Mouse (Mus musculus) bone marrow, adult 2 months (tissue): ENCODE measurements around the gene Inca1. TPM values are rescaled to one million over a fixed set of nuclear protein-coding genes. Genes with fewer than 3 reads are reported as not detected.
A peak's percentile ranks its signal among the peaks of the same experiment; 100 is the strongest.

ENCODE experiments used
- H3K27ac ChIP-seq: fragments of 200-500 bp; 2 replicates; pipeline ENCODE4 v1.5.1; 2012; ENCODE audit warnings: low read depth, mild to moderate bottlenecking, control low read depth, inconsistent platforms, low read length; ENCODE audit not compliant: control insufficient read depth, poor library complexity, insufficient read depth
- H3K4me1 ChIP-seq: fragments of 200-500 bp; 2 replicates; pipeline ENCODE4 v1.6.1; 2011; ENCODE audit warnings: low read length; ENCODE audit not compliant: control insufficient read depth, insufficient read depth
- H3K4me3 ChIP-seq: fragments of 200-500 bp; replicated peaks from 2 replicates; pipeline ENCODE3; 2011; ENCODE audit warnings: mild to moderate bottlenecking, low read depth, low read length, control low read depth; ENCODE audit not compliant: control insufficient read depth
- CTCF ChIP-seq: fragments of 200-500 bp; IDR thresholded peaks from 2 replicates; pipeline ENCODE4 v1.5.1; 2011; ENCODE audit warnings: low read length, control low read depth; ENCODE audit not compliant: control insufficient read depth, insufficient read depth
- POLR2A ChIP-seq: fragments of 200-500 bp; IDR thresholded peaks from 2 replicates; pipeline ENCODE4 v1.6.1; 2011; ENCODE audit warnings: low read depth, mild to moderate bottlenecking, control low read depth, low read length, borderline replicate concordance; ENCODE audit not compliant: control insufficient read depth
- WGBS: fragments of 180-500 bp; shearing (Covaris S2); methylation state at CpG from one replicate; pipeline ENCODE4 v1.1.7; 2018; 5-methylcytosine and 5-hydroxymethylcytosine counted together
- polyA plus RNA-seq: library from polyadenylated mRNA; stranded (reverse); fragments of >200 nt; gene quantifications from 2 replicates; pipeline ENCODE4 v1.2.4, GENCODE M21; 2011; ENCODE audit warnings: low replicate concordance; ENCODE audit not compliant: missing spikeins, insufficient read depth, insufficient read length

The Inca1 gene
- polyA plus RNA-seq, 1 experiment = not detected

- WGBS = 29% methylated on average over 12 of the region's 12 CpGs
- Histone ChIP-seq H3K4me3 (peak overlapping the region; percentile 22), H3K4me1 (peaks cover 8% of the 10 kb centered on the region; the same call in 1 of the 2 replicates), H3K27ac (peak overlapping the region; percentile 74)
- TF ChIP-seq CTCF (no peak), POLR2A (peak; percentile 32; the same call in 1 of the 2 replicates)
These were observed 49.4 kb downstream of the Inca1 start for GRCm38 (mm10) chr11:70650322-70651175.

- 73% methylated on average over 8 of the region's 8 CpGs for WGBS
- H3K4me3 ChIP-seq = peak overlapping the region; percentile 38
- TF ChIP-seq CTCF (no peak), POLR2A (no peak)
- peaks cover 8% of the 10 kb centered on the region; the same call in 1 of the 2 replicates for H3K4me1 ChIP-seq
- H3K27ac ChIP-seq = peak overlapping the region; percentile 46; the same call in 1 of the 2 replicates
These were observed 50.7 kb downstream of the Inca1 start for GRCm38 (mm10) chr11:70649185-70649734.

GRCm38 (mm10) chr11:70648512-70648911, 51.4 kb downstream of the Inca1 start:
- H3K4me3 ChIP-seq = peak overlapping the region; percentile 82

GRCm38 (mm10) chr11:70647716-70648420, 52.1 kb downstream of the Inca1 start:
- H3K27ac ChIP-seq = peak overlapping the region; percentile 89
- peaks cover 8% of the 10 kb centered on the region; the same call in 1 of the 2 replicates for H3K4me1 ChIP-seq
- TF ChIP-seq CTCF (no peak), POLR2A (peak; percentile 47; the same call in 1 of the 2 replicates)
- peak overlapping the region; percentile 82 for H3K4me3 ChIP-seq
- WGBS = 2% methylated on average over 28 of the region's 28 CpGs

More at GRCm38 (mm10) chr11:70648512-70648911, 51.4 kb downstream of the Inca1 start:
- Histone ChIP-seq H3K27ac (peak overlapping the region; percentile 89; the same call in 1 of the 2 replicates), H3K4me1 (peaks cover 8% of the 10 kb centered on the region; the same call in 1 of the 2 replicates)
- WGBS = 5% methylated on average over 4 of the region's 4 CpGs
- TF ChIP-seq POLR2A (no peak), CTCF (no peak)

- Histone ChIP-seq H3K4me3 (peak within 1 kb of the TSS; percentile 92), H3K4me1 (peaks cover 8% of the 10 kb centered on the region; the same call in 1 of the 2 replicates), H3K27ac (peak within 1 kb of the TSS; percentile 95)
- TF ChIP-seq POLR2A (peak; percentile 89), CTCF (0 out of 2 replicates have a peak, but pooled peaks have one; percentile 8)
- WGBS = under 1% methylated on average over 63 of the region's 63 CpGs
These were observed 53.0 kb downstream of the Inca1 start, which contains the start of the genes Rnf167 and Slc25a11 for GRCm38 (mm10) chr11:70646691-70647650. Rnf167 (plus strand) TSS chr11:70647235. Slc25a11 (minus strand) TSS chr11:70647479.

- Histone ChIP-seq H3K4me3 (peak overlapping the region; percentile 92), H3K4me1 (peaks cover 8% of the 10 kb centered on the region; the same call in 1 of the 2 replicates), H3K27ac (peak overlapping the region; percentile 95)
- 14% methylated on average over 3 of the region's 3 CpGs for WGBS
- TF ChIP-seq POLR2A (no peak), CTCF (no peak)
These were observed 53.7 kb downstream of the Inca1 start for GRCm38 (mm10) chr11:70646259-70646555.
